Mouse (Mus musculus): Measurements from ENCODE around the gene Itk.

GRCm38 (mm10) chr11:46389336-46390117, at the start of gene Itk:
- TF ChIP-seq EP300 (optimal IDR thresholded peaks at IDR 0.05) (no peak), CTCF (IDR thresholded peaks at IDR 0.05; ENCODE audit: low read depth) (no peak)

Data from stomach, postnatal 0 days (tissue).